Mouse (Mus musculus) T-cell, adult 2 months (primary cell): ENCODE data around the gene Ncoa1.
"Not testable (repeated sequence)": the region's sequence is repeated elsewhere in the genome, so short reads cannot be mapped to it uniquely, and the experiment has no call there.

Experiments
- DNase-seq: peaks from one replicate; pipeline ENCODE4 v3.0.0; 2022; ENCODE audit warnings: low spot score

The Ncoa1 gene

GRCm38 (mm10) chr12:4306712-4307313 lies 170.2 kb downstream of the Ncoa1 start:
- no peak for DNase-seq

DNA sequence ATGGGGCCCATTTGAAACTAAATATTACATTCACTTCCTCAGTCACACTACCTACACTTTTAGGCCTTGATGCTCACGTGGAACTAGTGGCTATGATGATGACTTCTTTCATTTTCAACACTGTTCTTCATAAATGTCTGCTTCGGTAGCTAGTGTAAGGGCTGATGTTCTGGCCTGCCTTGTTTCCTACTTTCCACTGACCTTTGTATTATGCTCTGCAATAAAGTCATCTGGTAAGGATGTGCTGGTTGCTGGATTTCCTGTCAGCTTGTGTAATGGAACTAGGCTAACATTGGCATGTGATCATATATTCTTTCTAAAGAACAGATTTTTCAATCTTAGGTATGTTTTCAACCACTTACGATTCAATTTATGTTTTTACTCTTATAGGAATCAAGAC lies 177.7 kb downstream of the Ncoa1 start:
- no peak for DNase-seq

GRCm38 (mm10) chr12:4298626-4299025 lies 178.4 kb downstream of the Ncoa1 start:
- no peak for DNase-seq

- no peak for DNase-seq
Measured at GRCm38 (mm10) chr12:4295881-4296280, 181.1 kb downstream of the Ncoa1 start.

DNA sequence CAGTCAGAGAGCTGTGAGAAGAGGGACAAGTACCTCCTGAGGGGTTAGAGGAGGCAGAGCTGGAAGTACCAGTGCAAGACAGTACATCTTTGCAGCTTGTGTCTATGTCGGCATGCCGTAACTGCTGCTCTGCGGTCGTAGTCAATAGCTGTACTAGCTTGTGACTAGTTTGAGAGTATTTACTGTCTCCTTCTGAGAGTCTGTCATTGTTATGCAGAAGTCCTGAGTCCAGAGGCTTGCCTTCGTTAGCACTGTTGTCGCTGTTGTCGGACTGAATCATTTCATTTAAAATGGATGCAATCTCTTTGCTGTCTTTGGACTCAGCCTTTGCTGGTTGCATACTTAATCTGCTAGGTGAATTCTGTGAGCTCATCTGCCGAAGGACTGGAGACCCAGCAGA lies 181.7 kb downstream of the Ncoa1 start:
- no peak for DNase-seq

- DNase-seq, result no peak
Measured at GRCm38 (mm10) chr12:4293813-4294212, 183.2 kb downstream of the Ncoa1 start.

DNA sequence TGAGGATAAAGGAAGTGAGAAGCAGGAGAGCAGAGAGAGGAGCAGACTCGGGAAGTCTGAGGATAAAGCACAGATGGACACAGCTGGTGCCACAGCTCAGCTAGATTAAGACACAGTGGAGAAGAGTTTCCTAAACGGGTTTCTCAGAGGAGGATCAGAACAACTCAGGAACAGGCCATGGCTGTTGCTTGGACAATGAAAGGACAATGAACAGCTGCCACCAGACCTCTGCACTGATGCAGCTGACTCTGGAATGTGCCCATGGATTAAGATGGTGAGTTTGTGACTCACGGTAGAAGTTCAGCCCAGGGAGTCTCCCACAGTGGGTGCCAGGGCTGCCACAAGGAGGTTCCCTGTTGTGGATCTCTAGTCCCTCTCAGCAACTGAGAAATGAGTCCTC lies 191.8 kb downstream of the Ncoa1 start:
- DNase-seq, result no peak

DNA sequence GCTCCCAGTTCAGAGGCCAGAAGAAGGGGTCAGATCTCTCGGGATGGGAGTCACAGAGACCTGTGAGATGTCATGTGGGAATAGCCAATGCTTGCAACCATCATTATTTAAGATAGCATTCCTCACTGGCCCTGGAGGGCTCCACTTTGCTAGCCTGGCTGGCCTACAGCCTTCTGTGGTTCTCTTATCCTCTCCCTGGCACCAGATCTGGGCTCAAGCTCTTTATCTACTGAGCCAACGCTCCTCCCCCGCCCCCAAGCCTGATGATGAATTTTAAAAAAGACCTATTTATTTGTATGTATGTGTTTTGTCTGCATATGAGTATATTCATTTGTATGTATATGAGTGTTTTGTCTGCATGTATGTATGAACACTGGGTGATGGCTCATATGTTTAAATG lies 197.1 kb downstream of the Ncoa1 start:
- DNase-seq, result no peak

DNA sequence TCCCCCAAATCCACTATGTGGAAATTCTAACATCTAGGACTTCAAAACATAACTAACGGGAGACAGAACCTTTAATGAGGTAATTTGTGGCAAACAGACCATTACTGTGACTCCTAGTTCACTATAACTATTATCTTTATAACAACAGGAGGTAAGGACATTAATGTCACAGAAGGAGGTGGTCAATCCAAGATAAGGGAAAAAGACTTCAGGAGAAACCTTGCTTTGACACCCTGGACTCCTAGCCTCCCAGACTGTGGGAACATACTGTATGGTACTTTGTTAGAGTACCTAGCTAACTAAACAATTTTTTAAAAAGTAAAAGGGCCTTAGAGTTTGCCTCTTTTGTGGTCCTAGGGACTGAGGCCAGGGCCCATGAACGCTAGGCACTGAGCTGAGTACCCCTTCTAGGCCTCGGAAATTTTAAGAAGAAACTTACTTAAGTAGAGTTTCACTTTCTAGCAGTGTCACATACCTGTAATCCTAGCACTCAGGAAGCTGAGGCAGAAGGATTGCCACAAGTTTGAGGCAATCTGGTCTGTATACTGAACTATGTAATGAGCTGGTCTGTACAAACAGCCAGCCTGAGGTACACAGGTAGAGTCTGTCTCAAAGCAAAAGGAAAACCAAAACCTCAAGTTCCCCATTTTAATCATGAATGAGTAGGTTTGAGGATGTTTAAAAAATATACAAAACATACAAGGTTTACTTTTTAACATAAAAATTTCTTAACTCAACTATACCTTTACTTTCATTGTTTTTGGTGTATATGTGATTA lies 197.8 kb downstream of the Ncoa1 start:
- no peak for DNase-seq

DNA sequence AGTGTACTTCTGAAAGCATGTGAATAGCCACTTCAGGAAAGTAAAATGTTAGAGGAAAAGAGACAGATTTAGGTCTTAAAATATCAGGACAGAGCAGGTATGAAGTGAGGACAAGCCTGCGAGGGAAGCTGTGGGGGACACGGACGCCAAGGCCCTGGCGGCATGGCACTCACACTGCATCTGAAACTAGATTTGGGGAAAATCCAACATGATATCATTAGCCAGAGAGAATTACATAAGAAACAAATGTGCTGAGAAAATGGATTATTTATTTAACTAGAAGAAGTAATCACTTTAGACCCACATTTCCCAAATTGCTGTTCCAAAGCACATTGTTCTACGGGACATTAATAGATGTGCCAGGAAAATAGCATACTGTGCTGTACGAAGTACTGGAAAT lies 205.9 kb downstream of the Ncoa1 start:
- no peak for DNase-seq

DNA sequence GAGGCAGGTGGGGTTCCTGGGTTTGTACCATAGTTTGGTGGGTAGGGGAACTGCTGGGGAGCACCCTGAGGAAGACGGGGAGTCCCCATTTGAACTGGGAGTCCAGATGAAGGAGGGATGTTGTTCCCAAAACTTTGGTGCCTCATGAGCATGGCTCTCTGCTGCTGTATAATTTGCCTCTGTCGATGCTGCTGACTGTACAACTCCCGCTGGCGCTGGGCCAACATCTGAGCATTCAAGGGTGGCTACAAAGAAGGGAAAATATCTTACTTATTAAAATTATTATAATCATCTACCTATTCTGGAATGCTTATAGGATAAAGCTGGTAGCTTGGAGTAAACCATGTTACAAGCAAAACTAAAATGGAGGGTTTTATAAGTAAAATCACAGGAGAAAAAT lies 209.2 kb downstream of the Ncoa1 start:
- DNase-seq, result no peak

DNA sequence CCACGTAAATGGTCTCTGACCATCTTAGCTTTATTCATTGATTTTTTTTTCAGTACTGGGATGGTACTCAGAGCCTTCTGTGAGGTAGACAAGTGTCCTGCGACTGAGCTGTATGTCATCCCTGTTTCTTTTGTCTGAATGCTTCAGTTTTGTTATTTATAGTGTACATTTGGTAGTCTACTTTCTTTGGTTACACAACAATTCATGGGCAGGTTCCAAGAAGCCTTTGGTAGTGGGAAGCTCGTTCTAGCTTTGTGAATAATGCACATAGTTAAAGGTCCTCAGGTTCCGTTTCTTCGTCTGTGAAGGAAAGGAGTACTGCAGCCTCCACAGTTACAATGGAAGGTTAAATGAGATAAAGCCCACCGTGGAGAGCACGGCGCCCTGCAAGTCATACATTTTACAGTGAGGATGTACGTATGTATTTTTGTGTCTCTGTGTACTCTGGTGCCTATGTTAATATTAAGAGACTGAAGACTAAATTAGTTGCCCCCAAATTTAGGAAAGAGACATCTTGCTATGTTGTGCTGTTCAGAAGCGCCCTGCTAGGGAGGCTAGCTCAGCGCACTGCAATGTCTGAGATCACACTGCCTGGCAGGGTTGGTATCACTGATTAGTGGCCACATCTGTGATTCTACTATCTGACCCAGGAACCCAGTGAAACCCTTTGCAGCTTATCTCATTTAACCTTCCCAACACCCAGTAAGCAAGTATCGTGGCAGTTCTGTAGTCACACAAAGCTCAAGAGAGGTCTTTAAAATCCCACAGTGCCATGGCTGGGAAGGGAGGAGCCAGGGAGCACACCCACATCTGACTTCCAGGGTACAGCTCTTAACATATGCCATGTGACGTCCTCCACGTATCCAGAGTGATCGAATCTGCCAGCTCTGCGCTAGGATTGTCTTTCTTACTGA lies 224.0 kb downstream of the Ncoa1 start:
- no peak for DNase-seq

- no peak for DNase-seq
Measured at GRCm38 (mm10) chr12:4249786-4250185, 227.2 kb downstream of the Ncoa1 start.

DNA sequence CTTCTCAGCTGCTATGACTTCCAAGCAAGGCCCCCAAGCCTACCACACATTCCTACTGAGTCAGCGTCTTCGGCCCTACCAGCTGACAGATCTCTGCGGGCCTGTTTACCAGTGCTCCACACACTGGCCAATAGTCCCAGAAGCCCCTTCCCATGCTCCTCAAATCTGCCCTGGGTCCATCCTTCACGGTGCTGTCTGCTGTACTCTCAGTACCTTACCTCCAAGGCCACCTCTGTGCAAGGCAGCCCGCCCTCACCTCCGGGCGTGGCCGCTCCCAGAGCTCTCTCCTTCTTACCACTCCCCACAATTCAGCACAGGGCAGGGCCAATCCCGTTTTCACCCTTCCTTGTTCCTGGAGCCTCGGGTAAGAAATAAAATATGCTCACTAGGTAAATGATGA lies 231.2 kb downstream of the Ncoa1 start:
- no peak for DNase-seq

GRCm38 (mm10) chr12:4243805-4244204 lies 233.2 kb downstream of the Ncoa1 start:
- DNase-seq, result no peak

DNA sequence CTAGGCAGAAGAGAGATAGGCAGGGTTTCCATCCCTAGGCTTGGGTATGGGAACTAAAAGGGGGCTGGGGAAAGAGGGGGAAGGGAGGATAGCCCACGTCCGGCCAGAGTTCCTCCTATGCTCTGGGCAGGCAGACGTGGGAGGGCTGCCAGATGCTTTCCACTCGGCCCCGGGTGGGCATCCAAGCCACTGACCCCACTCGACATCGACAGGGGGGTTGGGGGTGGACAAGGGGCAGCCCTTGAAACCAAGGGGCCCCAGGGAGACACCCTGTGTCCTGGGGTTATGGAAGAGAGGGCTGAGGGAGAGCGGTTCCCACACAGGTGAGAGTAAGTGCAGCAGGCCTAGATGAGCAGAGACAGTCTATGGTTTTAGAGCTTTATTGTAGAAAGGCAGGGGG lies 236.7 kb downstream of the Ncoa1 start:
- not testable (repeated sequence) for DNase-seq

DNA sequence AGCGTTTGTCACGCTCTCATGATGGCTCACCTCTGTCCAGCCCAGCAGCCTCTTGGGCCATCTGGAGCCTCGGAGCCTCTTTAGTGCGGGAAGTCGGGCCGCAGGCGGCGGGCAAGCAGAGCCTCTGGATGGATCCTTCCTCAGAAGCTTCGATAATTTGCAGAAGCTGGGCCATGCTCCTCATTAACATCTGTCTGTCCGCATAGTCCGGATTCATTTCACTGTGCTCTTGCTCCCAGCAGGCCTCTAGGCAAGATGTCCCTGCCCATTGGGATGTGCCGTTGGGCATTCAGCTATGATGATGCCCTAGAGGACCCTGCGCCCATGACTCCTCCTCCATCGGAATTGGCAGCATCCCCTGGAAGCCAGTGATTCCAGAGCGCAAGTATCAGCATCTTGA lies 239.5 kb downstream of the Ncoa1 start:
- no peak for DNase-seq

DNA sequence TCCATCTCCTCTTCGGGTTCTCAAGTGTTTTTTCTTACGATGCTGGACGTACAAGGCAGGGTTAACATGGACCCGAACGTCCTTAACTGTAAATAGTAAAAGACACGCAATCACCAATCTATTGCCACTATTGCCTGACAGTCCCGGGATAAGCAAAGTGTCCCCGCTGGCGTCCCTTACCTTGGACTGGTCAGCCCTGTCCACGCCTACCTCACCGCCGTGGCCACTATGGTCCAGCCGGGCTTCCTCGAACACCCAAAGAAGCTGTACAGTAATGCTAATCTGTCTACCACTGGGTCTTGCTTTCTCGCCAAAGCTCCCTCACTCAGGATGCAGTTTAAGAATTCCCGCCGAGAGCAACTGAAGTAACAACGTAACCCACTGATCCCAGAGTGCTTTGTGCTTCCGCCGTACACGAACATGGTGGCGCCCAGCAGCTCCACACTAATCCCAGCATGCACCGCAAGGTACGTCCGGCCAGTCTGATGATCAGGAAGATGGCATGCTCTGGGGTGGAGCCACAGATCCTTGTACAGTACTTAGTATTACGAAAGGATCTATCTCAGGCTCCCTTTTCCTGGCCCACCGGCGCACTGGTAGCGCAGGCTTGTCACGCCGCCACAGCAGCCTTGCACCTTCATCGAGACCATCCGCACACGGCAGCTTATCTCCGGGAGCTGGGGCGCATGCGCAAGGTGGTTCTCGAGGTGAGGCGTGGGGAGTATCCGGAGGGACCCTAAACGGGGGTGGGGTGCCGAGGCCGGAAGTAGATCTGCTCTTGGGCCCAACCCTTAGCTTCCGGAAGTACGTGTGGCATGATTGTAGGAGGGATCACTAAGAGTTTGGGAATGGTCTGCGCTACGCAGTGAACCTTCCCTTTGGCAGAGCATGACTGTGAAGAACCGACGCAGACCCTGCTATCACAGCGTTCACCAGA lies 243.1 kb downstream of the Ncoa1 start, which contains the start of the genes Ptrhd1 and Cenpo:
Gene Ptrhd1, plus strand, starts transcription at position 456 of the 937 bp plus-strand sequence.
Gene Cenpo, minus strand, starts transcription at position 723 of the 937 bp plus-strand sequence.
- DNase-seq, result peak; percentile 96

DNA sequence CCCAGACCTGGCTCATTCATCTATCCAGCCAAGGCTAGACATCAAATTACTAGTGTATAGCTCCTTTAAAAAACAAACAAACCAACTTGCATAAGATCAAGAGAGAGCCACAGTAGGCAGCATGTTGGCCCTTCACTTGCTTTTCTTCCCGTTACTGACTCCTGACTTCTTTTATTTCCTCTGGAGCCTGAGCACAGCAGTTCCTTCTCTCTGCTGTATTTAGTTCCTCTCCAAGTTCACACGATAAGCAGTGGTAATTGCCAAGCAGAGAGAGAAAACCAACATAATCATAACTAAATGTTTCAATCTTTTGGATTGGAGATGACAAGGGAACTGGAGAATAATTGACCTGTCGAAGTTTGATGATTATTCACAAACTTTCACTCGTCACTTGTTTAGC lies 244.2 kb downstream of the Ncoa1 start:
- no peak for DNase-seq

- no peak for DNase-seq
Measured at GRCm38 (mm10) chr12:4230156-4230555, 246.8 kb downstream of the Ncoa1 start.

DNA sequence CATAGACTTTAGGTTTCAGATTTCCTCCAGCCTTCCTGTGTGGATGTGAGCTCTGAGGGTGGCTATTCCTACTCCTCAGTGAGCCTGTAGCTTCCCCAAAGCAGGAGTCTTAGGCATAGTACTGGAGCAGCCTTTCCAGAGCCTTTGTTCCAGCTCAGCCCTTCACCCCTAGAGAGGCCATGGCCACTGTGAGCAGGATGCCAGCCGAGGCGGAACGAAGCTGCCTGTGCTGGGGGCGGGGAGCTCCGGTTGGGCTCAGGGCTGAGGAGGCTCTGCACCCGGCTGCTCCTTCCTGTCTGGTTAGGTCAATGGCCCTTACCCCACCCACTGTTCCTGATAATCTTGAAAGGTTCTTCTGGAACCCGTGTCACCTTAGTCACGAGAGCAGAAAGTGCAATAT lies 264.1 kb downstream of the Ncoa1 start:
- DNase-seq, result no peak

DNA sequence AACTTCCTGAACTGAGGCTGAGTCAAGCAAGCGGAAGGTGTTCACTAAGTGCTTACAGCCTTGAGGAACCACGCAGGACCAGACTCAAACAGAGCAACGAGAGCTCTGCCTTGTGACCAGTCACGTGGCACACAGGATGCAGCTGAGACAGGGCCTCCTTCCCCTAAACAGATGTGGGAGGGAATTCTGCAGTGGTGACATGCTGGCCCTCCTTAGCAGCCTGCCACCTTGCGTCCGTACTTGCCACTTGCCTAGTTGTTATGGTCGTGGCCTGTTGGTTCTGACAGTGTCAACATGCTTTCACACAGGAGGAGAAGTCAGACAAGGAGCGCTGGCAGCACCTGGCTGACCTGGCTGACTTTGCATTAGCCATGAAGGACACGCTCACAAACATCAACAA lies 265.8 kb downstream of the Ncoa1 start:
- no peak for DNase-seq
